Comparison of ENCODE assay signal across 1 mouse cellular context in genomic region chr1:86630527-86630926, GRCm38 (mm10).
TF ChIP-seq lines count a peak whose summit lies in the region.

No protein-coding gene starts in this region.

TF ChIP-seq in ES-E14, 5 proteins besides CTCF, POLR2A, EP300 and RAD21:
- TF ChIP-seq ZNF384 (IDR thresholded peaks at IDR 0.05; ENCODE audit: low read depth, low read length) (no peak), CHD2 (IDR thresholded peaks at IDR 0.05; ENCODE audit: low read depth, low read length) (no peak), ZC3H11A (IDR thresholded peaks at IDR 0.05; ENCODE audit: borderline replicate concordance, low read depth, low read length) (no peak), MAFK (IDR thresholded peaks at IDR 0.05; ENCODE audit: insufficient read depth, low read depth, low read length) (0 out of 2 replicates have a peak, but pooled peaks have one; percentile 19), HCFC1 (IDR thresholded peaks at IDR 0.05; ENCODE audit: borderline replicate concordance, insufficient read depth, low read length) (no peak)
